Mouse (Mus musculus) small intestine, adult 2 months (tissue): ENCODE measurements at regions not wholly inside any gene's neighbourhood (a gene's known extent, or its start where the extent isn't known, plus 50 kb on each side); places are given as distances from the start of the nearest gene placed in this dataset.

ENCODE experiments used
- H3K27ac ChIP-seq: fragments of 200-500 bp; 2 replicates; pipeline ENCODE4 v1.5.1; 2012; ENCODE audit warnings: low read depth, low read length, control low read depth, inconsistent platforms; ENCODE audit not compliant: insufficient read depth
- H3K27me3 ChIP-seq: fragments of 200-500 bp; 2 replicates; pipeline ENCODE4 v1.6.1; 2012; ENCODE audit warnings: mild to moderate bottlenecking, moderate library complexity, low read length, inconsistent platforms; ENCODE audit not compliant: control insufficient read depth, insufficient read depth
- H3K36me3 ChIP-seq: fragments of 200-500 bp; 2 replicates; pipeline ENCODE4 v1.6.1; 2012; ENCODE audit warnings: mild to moderate bottlenecking, low read length, control low read depth, inconsistent platforms; ENCODE audit not compliant: control insufficient read depth, insufficient read depth
- H3K4me1 ChIP-seq: fragments of 200-500 bp; 2 replicates; pipeline ENCODE4 v1.6.1; 2012; ENCODE audit warnings: low read length, inconsistent platforms, mixed read lengths; ENCODE audit not compliant: control insufficient read depth, insufficient read depth, insufficient read length
- H3K4me3 ChIP-seq: fragments of 200-500 bp; 2 replicates; pipeline ENCODE4 v1.5.1; 2012; ENCODE audit warnings: low read depth, mild to moderate bottlenecking, control low read depth, inconsistent platforms, low read length, moderate library complexity
- CTCF ChIP-seq: fragments of 200-500 bp; IDR thresholded peaks from 2 replicates; pipeline ENCODE4 v1.5.1; 2012; ENCODE audit warnings: low read depth, mild to moderate bottlenecking, control low read depth, inconsistent platforms, low read length, moderate library complexity, mixed read lengths; ENCODE audit not compliant: insufficient replicate concordance, insufficient read length; ENCODE audit errors: extremely low read depth
- POLR2A ChIP-seq: fragments of 200-500 bp; IDR thresholded peaks from 2 replicates; pipeline ENCODE4 v1.6.1; 2012; ENCODE audit warnings: low read depth, mild to moderate bottlenecking, control low read depth, inconsistent platforms, low read length, moderate library complexity
- WGBS: fragments of 180-500 bp; shearing (Covaris S2); methylation state at CpG from one replicate; pipeline ENCODE4 v1.1.7; 2018; 5-methylcytosine and 5-hydroxymethylcytosine counted together

DNA sequence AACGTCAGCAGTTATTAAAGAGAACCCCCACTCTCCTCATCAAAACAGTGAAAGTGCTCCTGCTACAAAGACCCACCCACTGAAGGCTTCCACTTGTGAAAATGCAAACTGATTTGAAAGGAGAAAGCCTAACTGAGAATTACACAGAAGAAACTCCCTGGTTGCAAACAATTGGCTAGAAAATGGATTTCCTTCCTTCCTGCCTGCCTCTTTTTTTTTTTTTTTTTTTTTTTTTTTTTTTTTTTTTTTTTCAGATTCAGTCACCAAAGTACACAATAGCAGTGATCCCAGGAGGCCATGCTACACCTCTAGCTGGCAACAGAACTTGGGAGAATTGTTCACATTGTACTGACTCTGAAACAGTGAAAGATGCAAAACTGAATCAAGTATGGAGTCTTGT lies 343.0 kb downstream of the Dad1 start:
- Histone ChIP-seq H3K4me1 (no peaks in the 10 kb centered on the region), H3K36me3 (no peaks in the 10 kb centered on the region), H3K4me3 (no peak overlapping the region), H3K27ac (no peak overlapping the region), H3K27me3 (no peaks in the 10 kb centered on the region)
- no peak for TF ChIP-seq POLR2A
- TF ChIP-seq CTCF, result no peak
- WGBS, result 38% methylated on average over 1 of the region's 1 CpGs

DNA sequence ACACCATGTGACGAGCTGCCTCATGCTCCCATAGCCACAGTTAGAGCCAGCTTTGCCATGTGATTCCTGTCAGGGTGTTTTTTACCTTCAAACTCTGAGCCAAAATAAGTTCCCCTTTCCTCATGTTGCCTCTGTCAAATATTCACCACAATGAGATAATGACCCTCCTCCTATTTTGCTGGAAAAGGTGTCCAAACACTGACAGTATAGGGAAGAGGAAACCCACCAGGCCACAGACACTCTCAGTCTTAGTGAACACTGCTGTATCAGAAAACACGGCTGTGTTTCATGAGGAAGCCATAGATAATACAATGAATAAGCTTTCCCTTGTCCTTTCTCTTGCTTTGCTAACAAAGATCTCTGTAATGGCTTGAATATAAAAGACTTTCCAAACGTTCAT lies 349.3 kb downstream of the Dad1 start:
- WGBS, result 61% methylated on average over 3 of the region's 3 CpGs
- no peak for TF ChIP-seq POLR2A
- TF ChIP-seq CTCF, result no peak
- no peaks in the 10 kb centered on the region for H3K4me1 ChIP-seq
- H3K36me3 ChIP-seq, result no peaks in the 10 kb centered on the region
- H3K27me3 ChIP-seq, result no peaks in the 10 kb centered on the region
- no peak overlapping the region for H3K4me3 ChIP-seq
- H3K27ac ChIP-seq, result no peak overlapping the region

- no peak overlapping the region for H3K27ac ChIP-seq
- H3K4me3 ChIP-seq, result no peak overlapping the region
- no peaks in the 10 kb centered on the region for H3K4me1 ChIP-seq
- 61% methylated on average over 1 of the region's 1 CpGs for WGBS
- no peak for TF ChIP-seq CTCF
- TF ChIP-seq POLR2A, result no peak
- no peaks in the 10 kb centered on the region for H3K36me3 ChIP-seq
- H3K27me3 ChIP-seq, result no peaks in the 10 kb centered on the region
Observed at GRCm38 (mm10) chr14:53901103-53901502, 352.8 kb downstream of the Dad1 start.

DNA sequence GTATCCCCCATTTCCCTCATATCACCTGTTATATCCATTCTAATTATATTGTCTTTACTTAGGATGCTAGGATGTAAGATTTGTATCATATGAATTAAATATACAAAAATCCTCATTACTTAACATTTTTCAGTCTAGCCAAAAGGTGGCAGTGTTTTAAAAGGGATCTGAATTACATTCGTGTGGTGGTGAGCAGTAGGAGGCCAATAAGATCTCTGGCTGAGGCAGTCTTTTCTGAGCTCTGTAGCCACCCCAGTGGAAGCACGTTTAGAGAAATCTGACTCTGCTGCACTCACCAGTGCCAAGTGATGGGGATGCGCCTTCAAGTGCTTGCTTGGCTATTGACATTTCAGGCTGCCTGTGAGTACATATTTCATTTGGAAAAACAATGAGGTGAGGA lies 372.6 kb downstream of the Dad1 start:
- Histone ChIP-seq H3K27ac (no peak overlapping the region), H3K4me1 (no peaks in the 10 kb centered on the region), H3K4me3 (no peak overlapping the region), H3K36me3 (no peaks in the 10 kb centered on the region), H3K27me3 (no peaks in the 10 kb centered on the region)
- WGBS, result 10% methylated on average over 3 of the region's 3 CpGs
- TF ChIP-seq POLR2A (no peak), CTCF (no peak)

- WGBS, result 65% methylated on average over 7 of the region's 7 CpGs
- Histone ChIP-seq H3K4me1 (no peaks in the 10 kb centered on the region), H3K36me3 (no peaks in the 10 kb centered on the region), H3K27me3 (no peaks in the 10 kb centered on the region), H3K27ac (no peak overlapping the region), H3K4me3 (no peak overlapping the region)
- TF ChIP-seq POLR2A (no peak), CTCF (no peak)
Observed at GRCm38 (mm10) chr14:53876581-53876980, 377.3 kb downstream of the Dad1 start.

GRCm38 (mm10) chr14:53875736-53876135 lies 378.2 kb downstream of the Dad1 start:
- TF ChIP-seq POLR2A (no peak), CTCF (no peak)
- H3K4me1 ChIP-seq, result no peaks in the 10 kb centered on the region
- no peak overlapping the region for H3K27ac ChIP-seq
- H3K36me3 ChIP-seq, result no peaks in the 10 kb centered on the region
- H3K4me3 ChIP-seq, result no peak overlapping the region
- no peaks in the 10 kb centered on the region for H3K27me3 ChIP-seq
- WGBS, result 56% methylated on average over 6 of the region's 6 CpGs

DNA sequence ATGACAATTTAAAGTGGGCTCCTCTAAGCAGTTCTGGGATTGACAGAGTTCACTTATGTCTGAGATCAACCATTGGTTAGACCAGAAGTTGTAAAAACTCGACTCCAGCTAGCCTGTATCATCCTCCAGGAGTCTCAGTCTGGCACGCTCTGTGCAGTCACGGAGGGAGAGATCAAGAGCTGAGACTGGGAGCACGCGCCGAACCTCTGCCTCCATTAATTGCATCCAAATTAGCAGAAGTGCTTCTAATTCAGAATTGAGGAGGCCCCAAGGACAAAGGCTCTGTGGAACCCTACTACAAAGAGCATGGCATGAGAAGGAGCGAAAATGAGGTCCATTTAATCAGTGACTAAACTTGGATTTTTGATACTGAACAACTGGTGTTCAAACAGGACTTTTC lies 406.9 kb downstream of the Dad1 start:
- H3K4me1 ChIP-seq, result no peaks in the 10 kb centered on the region
- H3K27ac ChIP-seq, result no peak overlapping the region
- no peak for TF ChIP-seq CTCF
- TF ChIP-seq POLR2A, result no peak
- H3K27me3 ChIP-seq, result no peaks in the 10 kb centered on the region
- no peak overlapping the region for H3K4me3 ChIP-seq
- 75% methylated on average over 7 of the region's 7 CpGs for WGBS
- no peaks in the 10 kb centered on the region for H3K36me3 ChIP-seq

GRCm38 (mm10) chr14:53845646-53846045 lies 408.3 kb downstream of the Dad1 start:
- TF ChIP-seq CTCF (no peak), POLR2A (no peak)
- Histone ChIP-seq H3K4me3 (no peak overlapping the region), H3K27ac (no peak overlapping the region), H3K36me3 (no peaks in the 10 kb centered on the region), H3K27me3 (no peaks in the 10 kb centered on the region), H3K4me1 (no peaks in the 10 kb centered on the region)
- 77% methylated on average over 9 of the region's 9 CpGs for WGBS
